Mouse (Mus musculus) hematopoietic stem cell, adult 5-6 weeks (primary cell): ENCODE measurements at regions not wholly inside any gene's neighbourhood (a gene's known extent, or its start where the extent isn't known, plus 50 kb on each side); places are given as distances from the start of the nearest gene placed in this dataset.
"Not testable (repeated sequence)": the region's sequence is repeated elsewhere in the genome, so short reads cannot be mapped to it uniquely, and the experiment has no call there.

Experiments
- ATAC-seq, 2 experiments: fragments of 125-278 bp in 1 of 2; replicated peaks in 1 of 2; 2 replicates each; pipeline ENCODE4 v1.8.0; 2016 to 2017; ENCODE audit warnings: inconsistent platforms in 2 of 2, mild to moderate bottlenecking in 2 of 2, moderate number of reproducible peaks in 2 of 2, low read depth in 1 of 2, moderate TSS enrichment in 1 of 2; ENCODE audit not compliant: low FRiP score in 2 of 2, poor library complexity in 2 of 2, severe bottlenecking in 2 of 2, insufficient read depth in 1 of 2, low TSS enrichment in 1 of 2

- ATAC-seq: no peak
Measured at GRCm38 (mm10) chr11:51125166-51125565, 66.1 kb downstream of the Zfp354a start.

- not testable (repeated sequence) for ATAC-seq
Measured at GRCm38 (mm10) chr11:51125713-51126112, 66.7 kb downstream of the Zfp354a start.

GRCm38 (mm10) chr11:51127681-51128080, 68.6 kb downstream of the Zfp354a start:
- no peak for ATAC-seq

- no peak for ATAC-seq
Measured at GRCm38 (mm10) chr11:51130151-51130550, 71.1 kb downstream of the Zfp354a start.

GRCm38 (mm10) chr11:51167389-51167788, 52.9 kb upstream of the Gm12569 start:
- ATAC-seq: peak; percentile 51 to 76; a peak in 3 of 4 replicates
